Mouse (Mus musculus) inflammation-experienced regulatory T-cells (primary cell): ENCODE measurements around the gene Psmd1. TPM values are rescaled to one million over a fixed set of nuclear protein-coding genes. Genes with fewer than 3 reads are reported as not detected.

Experiments
- polyA plus RNA-seq, 2 experiments: library from polyadenylated mRNA; unstranded; fragments of 100-300 nt; shearing (Covaris generic); gene quantifications; one replicate each; pipeline ENCODE4 v1.2.1; 2017

The Psmd1 gene
- polyA plus RNA-seq = 10 to 100 TPM; 83.1 to 91.0 TPM

GRCm38 (mm10) chr1:86064271-86064991 is at the start of gene Psmd1:
TSS of gene Psmd1 (plus strand) at chr1:86064387.

DNA sequence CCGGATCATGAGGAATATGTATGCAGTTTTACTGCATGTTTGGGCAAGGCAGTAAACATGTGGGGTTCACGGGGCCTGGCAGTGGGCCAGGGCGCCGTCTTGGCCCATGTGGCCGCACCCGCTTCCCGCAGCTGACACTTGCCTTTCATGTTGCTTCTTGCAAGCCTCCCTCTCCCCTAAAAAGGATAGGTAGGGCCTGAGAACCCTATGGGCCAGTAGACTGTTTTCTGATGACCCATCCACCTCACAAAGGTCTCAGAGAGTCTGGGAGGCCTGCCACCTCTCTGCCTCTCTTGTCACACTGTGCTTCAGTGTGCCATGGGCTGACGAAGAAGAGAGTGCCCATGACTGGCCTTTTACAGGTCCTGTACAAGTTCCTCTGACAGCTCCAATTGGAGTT is 47.7 kb upstream of the Psmd1 start, which contains the start of gene Spata3:
Spata3 (plus strand) TSS at position 301 of the 400 bp plus-strand sequence.

DNA sequence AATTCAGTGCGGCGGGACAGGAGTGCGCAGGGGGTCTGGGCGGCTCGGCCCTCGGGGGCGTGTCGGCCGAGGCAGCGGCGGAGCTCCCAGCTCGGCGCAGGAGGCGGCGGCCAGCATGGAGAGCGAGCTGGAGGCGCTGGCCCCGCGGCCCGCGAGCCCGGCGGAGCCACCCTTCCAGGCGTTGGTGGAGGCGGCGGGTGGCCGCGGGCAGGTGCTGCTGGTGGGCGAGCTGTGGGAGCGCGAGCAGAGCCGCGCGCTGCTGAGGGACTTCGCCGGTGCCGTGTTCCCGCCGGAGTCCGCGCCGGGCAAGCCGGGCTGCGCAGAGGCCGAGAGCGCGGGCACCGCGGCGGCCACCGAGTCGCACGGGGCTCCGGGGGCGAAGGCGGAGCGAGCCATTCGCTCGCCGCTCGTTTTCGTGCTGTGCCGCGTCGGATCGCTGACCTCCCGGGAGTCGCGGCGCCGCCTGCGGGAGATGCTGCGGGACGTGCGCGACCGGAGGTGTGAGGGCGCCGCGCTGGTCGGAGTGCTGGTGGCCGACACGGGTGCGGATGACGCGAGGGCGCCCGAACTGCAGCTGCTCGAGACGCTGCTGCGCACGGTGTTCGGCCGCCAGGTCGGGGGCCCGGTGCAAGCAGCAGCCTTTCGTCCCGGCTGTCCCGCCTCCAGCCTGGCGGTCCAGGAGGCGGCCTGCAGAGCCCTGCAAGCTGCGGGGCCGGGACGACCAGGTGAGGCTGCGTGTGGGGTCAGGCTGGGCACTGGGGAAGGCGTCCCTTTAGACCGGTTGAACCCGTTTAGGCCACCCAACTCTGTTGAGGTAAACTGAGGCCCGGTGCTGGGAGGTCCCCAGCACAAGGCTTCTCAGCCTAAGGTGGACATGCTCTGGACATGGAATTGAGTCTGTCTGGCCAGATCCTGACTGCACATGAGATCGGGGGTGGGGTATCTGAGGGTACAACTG is 18.1 kb upstream of the Psmd1 start, which contains the start of gene 2810459M11Rik:
2810459M11Rik (plus strand) TSS at position 16 of the 958 bp plus-strand sequence.

GRCm38 (mm10) chr1:86111779-86112178 is 47.6 kb downstream of the Psmd1 start, which contains the start of gene Htr2b:
TSS of gene Htr2b (minus strand) at chr1:86111970.

DNA sequence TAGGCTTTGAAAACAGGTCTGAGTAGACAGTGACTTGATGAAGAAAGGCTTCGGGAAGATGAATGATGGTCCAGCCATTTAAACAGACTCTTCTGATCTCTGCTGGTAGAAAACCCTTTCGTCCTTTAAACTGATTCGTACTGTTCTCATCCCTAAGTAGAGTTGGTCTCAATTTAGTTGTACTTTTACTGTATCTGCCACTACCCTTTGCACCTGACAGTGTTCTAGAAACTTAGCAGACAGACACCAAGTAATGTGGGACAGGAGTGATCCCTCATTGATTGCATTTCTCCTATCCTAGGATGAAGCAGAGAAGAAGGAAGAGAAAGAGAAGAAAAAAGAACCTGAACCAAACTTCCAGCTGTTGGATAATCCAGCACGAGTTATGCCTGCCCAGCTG is 69.2 kb downstream of the Psmd1 start, which contains the start of gene Gm21972:
Gm21972 (plus strand) TSS at position 301 of the 400 bp plus-strand sequence.

GRCm38 (mm10) chr1:86154133-86154823 is 90.1 kb downstream of the Psmd1 start, which contains the start of gene Armc9:
TSS of gene Armc9 (plus strand) at chr1:86154780.

Other genes starting within 250 kb of the Psmd1 start
- gene Itm2c, start 170.1 kb upstream of the Psmd1 start, polyA plus RNA-seq = 100 to 1,000 TPM; 330 to 561 TPM
- gene 4933407L21Rik, start 135.9 kb upstream of the Psmd1 start, polyA plus RNA-seq = 1 to 10 TPM in 1 of 2 experiments, under 1 TPM in 1; 0.31 to 5.3 TPM
- gene Gpr55, start 103.4 kb upstream of the Psmd1 start, polyA plus RNA-seq = 1 to 10 TPM in 1 of 2 experiments, under 1 TPM in 1; 0.54 to 7.9 TPM
- 1 to 10 TPM in 1 of 2 experiments, under 1 TPM in 1; 0.14 to 3.7 TPM for gene Spata3, start 47.6 kb upstream of the Psmd1 start, polyA plus RNA-seq
- gene 2810459M11Rik, start 18.5 kb upstream of the Psmd1 start, polyA plus RNA-seq = under 1 TPM in 1 of 2 experiments, not detected in 1; 0.75 TPM
- under 1 TPM; 0.28 to 0.40 TPM for gene Htr2b, start 47.6 kb downstream of the Psmd1 start, polyA plus RNA-seq
- not detected for gene Gm21972, start 69.2 kb downstream of the Psmd1 start, polyA plus RNA-seq
- 10 to 100 TPM; 12.2 to 14.6 TPM for gene Armc9, start 90.4 kb downstream of the Psmd1 start, polyA plus RNA-seq
- gene B3gnt7, start 238.4 kb downstream of the Psmd1 start, polyA plus RNA-seq = 1 to 10 TPM in 1 of 2 experiments, not detected in 1; 1.1 TPM